Mouse (Mus musculus) left cerebral cortex, adult 9 months (tissue): ENCODE data around the gene Galnt13.
A peak's percentile ranks its signal among the peaks of the same experiment; 100 is the strongest.
"Not testable (repeated sequence)": the region's sequence is repeated elsewhere in the genome, so short reads cannot be mapped to it uniquely, and the experiment has no call there.

Experiments used
- DNase-seq, 2 experiments: peaks; one replicate each; pipeline ENCODE4 v3.0.0; 2022; ENCODE audit warnings: low spot score in 2 of 2

Gene Galnt13

GRCm38 (mm10) chr2:54435937-54436735 lies at the start of gene Galnt13:
Galnt13 (plus strand) TSS chr2:54436317.
- DNase-seq: peak; percentile 52 to 73

DNA sequence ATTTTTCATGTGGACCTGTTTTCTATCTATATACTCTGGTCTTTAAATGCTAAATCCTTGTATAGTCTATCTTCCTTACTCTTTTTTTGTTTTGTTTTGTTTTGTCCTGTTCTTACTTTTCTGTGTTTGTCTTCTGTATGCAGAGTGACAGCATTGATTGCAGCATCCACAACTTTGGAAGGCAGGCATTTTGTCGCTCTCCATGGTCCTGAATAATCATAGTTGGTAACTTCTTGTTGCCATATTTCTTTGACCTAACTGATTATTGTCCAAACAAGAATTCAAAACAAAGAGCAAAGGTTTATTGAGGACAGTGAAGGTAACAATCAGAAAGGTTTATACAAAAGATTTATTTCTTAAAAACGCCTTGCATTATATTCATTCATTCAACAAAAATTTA lies 5.1 kb upstream of the Galnt13 start:
- no peak for DNase-seq

DNA sequence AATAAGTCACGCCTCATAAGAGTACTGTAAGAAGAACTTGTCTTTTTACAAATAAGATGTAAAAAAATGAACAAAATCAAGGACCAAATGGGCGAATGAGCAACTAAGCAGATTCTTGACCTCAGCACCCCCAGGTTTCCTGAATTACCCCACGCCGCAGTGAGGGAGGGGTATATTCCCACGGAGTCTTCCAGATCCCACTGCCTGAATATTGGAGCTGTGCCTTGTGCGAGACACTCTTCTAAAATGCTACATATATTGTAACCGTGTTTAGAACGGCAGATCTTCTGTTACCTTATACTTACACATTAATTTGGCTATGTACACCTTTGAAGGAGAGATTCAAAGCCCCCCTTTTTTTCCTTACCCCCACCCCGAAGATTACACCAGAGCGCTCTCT lies 737 bp upstream of the Galnt13 start:
- DNase-seq: no peak

GRCm38 (mm10) chr2:54436736-54437500 lies 801 bp downstream of the Galnt13 start:
- peak in 1 of 2 experiments; percentile 59 for DNase-seq

GRCm38 (mm10) chr2:54437501-54437830 lies 1.3 kb downstream of the Galnt13 start:
- peak in 1 of 2 experiments; percentile 21 for DNase-seq

DNA sequence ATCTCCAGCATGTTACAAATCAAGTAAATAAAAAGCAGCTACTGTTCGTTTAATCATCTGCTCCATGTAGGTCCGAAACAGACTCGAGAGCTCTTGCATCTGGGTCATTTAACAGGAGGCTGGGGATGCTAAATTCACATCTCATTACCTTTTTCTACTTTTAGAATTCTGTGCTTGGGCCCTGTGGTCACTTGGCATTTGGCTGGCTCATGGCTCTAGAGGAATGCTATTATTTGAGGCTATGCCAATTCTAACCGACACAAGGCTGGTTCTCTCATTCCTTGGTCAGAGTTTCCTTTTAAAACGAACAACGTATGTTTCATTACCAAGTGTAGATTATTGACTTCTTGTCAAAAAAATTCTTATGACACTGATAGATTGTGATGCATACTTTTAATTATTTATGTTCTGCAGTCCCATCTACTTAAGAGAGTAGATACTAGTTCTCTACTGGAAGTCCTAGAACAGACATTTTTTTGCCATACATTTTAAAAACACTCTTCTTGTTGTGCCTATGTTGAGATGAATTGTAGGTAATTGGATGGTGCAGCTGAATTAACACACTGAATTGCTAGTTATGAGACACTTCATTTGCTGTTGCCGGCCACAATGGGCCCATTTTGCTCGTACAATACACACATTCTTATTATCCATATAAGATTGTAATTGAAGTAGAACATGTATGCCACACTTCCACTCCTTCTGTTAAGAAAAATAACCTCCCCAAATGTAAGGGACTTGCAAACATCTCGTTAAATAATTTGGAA lies 6.8 kb downstream of the Galnt13 start:
- DNase-seq: no peak

- no peak for DNase-seq
Observed at GRCm38 (mm10) chr2:54483426-54483825, 47.3 kb downstream of the Galnt13 start.

DNA sequence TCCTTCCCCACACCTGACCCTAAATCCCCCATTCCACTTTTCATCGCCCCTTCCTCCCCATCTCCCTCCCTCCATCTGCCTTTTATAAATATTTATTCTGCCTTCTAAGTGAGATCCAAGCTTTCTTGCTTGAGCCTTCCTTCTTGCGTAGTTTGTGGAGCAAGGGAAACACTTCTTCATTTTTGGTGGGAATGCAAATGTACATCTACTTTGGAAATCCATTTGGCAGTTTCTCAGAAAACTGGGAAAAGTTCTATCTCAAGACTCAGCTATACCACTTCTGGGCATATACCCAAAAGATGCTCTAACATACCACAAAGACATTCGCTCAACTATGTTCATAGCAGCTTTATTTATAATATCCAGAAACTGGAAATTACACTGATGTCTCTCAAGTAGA lies 86.9 kb downstream of the Galnt13 start:
- DNase-seq: no peak

GRCm38 (mm10) chr2:54527073-54527472 lies 91.0 kb downstream of the Galnt13 start:
- no peak for DNase-seq

DNA sequence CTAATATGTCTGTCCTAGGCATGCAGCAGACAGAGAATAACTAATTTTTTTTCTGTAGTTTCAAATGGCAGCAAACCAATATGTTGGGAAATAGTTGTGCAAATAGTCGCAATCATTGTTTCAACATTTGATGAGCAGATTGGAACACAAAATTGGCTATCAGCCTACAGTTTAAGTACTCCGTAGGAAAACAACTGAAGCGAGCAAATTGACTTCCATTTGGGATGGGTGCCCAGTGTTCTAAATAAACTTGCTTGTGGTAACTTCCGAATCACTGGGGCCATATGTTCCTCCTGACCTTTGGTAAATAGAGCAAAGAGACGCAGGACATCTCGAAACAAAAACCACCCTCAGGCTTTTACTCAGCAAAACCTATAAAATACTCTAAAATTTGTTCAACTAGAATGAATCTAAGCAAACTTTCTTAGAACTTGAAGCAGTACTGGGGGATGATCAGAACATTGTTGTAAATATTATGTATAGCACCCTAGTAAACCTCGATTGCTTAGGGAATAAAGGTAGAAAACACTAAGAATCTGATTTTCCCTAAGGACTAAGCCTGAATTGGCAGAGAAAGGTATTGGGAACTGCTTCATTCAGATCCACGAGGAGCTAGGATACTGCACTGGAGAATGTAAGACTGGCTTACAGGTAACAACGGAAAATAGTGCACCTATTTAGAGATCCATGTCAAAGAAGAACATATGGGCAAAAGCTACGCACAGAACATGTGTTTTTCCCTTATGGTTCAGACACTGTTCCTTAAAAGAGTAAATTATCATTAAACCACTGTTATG lies 122.4 kb downstream of the Galnt13 start:
- no peak for DNase-seq

- DNase-seq: no peak
Observed at GRCm38 (mm10) chr2:54565068-54565467, 129.0 kb downstream of the Galnt13 start.

- DNase-seq: no peak
Observed at GRCm38 (mm10) chr2:54567186-54567585, 131.1 kb downstream of the Galnt13 start.

DNA sequence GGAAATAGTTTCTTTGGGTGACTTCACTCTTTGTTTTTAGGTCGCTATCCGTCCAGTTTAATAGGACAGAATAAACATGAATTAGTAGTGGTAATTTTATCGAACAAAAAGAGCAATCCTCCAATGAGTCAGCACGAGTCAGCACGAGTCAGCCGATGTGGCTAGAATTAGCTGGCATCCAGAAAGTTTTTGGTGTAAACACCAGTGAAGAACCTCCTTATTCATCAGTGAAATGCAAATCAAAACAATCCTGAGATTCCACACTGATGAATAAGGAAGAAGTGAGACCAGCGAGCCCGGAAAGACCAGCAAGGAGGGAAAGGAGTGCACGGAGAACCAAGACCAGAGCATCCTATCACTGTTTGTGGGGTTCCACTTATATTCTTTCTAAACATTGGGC lies 131.5 kb downstream of the Galnt13 start:
- no peak for DNase-seq

GRCm38 (mm10) chr2:54713817-54714216 lies 277.7 kb downstream of the Galnt13 start:
- DNase-seq: not testable (repeated sequence)

GRCm38 (mm10) chr2:54751232-54751631 lies 315.1 kb downstream of the Galnt13 start:
- no peak for DNase-seq

DNA sequence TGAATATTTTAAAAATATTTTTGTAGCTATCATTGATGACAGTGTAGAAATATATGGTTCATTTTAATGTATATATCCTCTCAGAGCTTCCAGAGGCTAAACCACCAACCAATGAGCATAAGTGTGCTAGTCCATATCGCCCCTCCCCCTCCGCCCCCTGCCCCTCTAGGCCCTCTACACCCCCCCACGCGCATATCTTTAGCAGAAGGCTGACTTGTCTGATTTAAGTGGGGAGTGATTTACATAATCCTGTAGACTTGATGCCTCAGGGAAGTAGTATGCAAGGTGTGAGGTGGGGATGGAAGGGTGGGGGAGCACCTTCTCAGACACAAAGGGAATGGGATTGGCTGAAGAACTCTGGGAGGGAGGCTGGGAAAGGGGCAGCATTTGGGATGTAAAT lies 323.7 kb downstream of the Galnt13 start:
- no peak for DNase-seq

DNA sequence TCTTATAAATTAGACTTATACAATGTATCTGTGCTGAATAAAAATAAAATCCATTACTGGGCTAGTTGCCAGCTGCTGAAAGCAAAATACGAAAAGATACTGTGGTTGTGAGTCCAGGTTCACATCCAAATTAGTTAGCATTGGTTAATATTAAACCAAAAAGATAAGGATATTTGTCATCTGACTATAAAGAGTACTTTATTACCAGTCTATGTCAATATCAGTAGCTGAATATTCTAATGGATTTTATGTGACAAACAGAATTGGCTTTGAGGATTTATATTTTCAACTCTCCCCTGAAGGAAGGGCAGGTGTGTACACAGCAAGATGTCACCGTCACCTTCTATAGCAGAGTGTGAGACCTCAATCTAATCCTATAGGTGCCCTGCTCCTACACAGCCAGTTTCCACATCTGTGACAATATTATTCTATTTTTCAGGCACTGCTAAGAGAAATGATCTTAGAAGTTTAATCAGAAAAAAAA lies 342.7 kb downstream of the Galnt13 start:
- DNase-seq: no peak

- no peak for DNase-seq
Observed at GRCm38 (mm10) chr2:54813670-54814256, 377.6 kb downstream of the Galnt13 start.

GRCm38 (mm10) chr2:54841245-54841644 lies 405.1 kb downstream of the Galnt13 start:
- no peak for DNase-seq

GRCm38 (mm10) chr2:54906282-54907060 lies 470.4 kb downstream of the Galnt13 start:
- DNase-seq: no peak
